Mouse (Mus musculus): ENCODE results near the gene Hspa1a. TPM values are rescaled to one million over a fixed set of nuclear protein-coding genes. Genes with fewer than 3 reads are reported as not detected.
"Not testable (repeated sequence)": the region's sequence is repeated elsewhere in the genome, so short reads cannot be mapped to it uniquely, and the experiment has no call there.

The Hspa1a gene
- polyA plus RNA-seq, 1 experiment from 2014 or later, result 1.4 TPM

GRCm38 (mm10) chr17:34948721-34949552 lies 23.0 kb downstream of the Hspa1a start:
- not testable (repeated sequence) for H3K4me2 ChIP-seq (ENCODE audit: low read length); H3K9ac ChIP-seq (ENCODE audit: low read length); H3K9me3 ChIP-seq (replicated peaks; ENCODE audit: control insufficient read depth, low read length); ATAC-seq; DNase-seq (ENCODE audit: low spot score); H3K27me3 ChIP-seq (replicated peaks; ENCODE audit: control insufficient read depth, insufficient read depth, low read length); H3K4me1 ChIP-seq (ENCODE audit: control insufficient read depth, insufficient read depth, low read length); H3K27ac ChIP-seq (ENCODE audit: low read depth, low read length); H3K4me3 ChIP-seq (ENCODE audit: low read depth, low read length)
- peaks cover 34% of the 10 kb centered on the region for H3K36me3 ChIP-seq (ENCODE audit: control insufficient read depth, insufficient read depth, low read length)
- 47% methylated on average over 9 of the region's 9 CpGs for WGBS

GRCm38 (mm10) chr17:34947606-34948005 lies 24.4 kb downstream of the Hspa1a start:
- WGBS, result 26% methylated on average over 8 of the region's 8 CpGs
- no peak overlapping the region for H3K27ac ChIP-seq (ENCODE audit: low read depth, low read length)
- peaks cover 34% of the 10 kb centered on the region for H3K36me3 ChIP-seq (ENCODE audit: control insufficient read depth, insufficient read depth, low read length)
- H3K4me1 ChIP-seq (ENCODE audit: control insufficient read depth, insufficient read depth, low read length), result peaks cover 9% of the 10 kb centered on the region
- no peak overlapping the region for H3K4me2 ChIP-seq (ENCODE audit: low read length)
- H3K27me3 ChIP-seq (replicated peaks; ENCODE audit: control insufficient read depth, insufficient read depth, low read length), result no peaks in the 10 kb centered on the region
- H3K4me3 ChIP-seq (ENCODE audit: low read depth, low read length), result no peak overlapping the region
- DNase-seq (ENCODE audit: low spot score) (peak; percentile 39), ATAC-seq (no peak)
- no peak overlapping the region for H3K9ac ChIP-seq (ENCODE audit: low read length)
- no peaks in the 10 kb centered on the region for H3K9me3 ChIP-seq (replicated peaks; ENCODE audit: control insufficient read depth, low read length)

GRCm38 (mm10) chr17:34946486-34947140 lies 25.3 kb downstream of the Hspa1a start:
- no peak for ATAC-seq

GRCm38 (mm10) chr17:34944362-34944761 lies 27.6 kb downstream of the Hspa1a start:
- Histone ChIP-seq H3K4me2 (ENCODE audit: low read length) (no peak overlapping the region), H3K9ac (ENCODE audit: low read length) (no peak overlapping the region), H3K36me3 (ENCODE audit: control insufficient read depth, insufficient read depth, low read length) (peaks cover 13% of the 10 kb centered on the region; the same call in 1 of the 2 replicates), H3K27ac (ENCODE audit: low read depth, low read length) (no peak overlapping the region), H3K4me1 (ENCODE audit: control insufficient read depth, insufficient read depth, low read length) (no peaks in the 10 kb centered on the region), H3K9me3 (replicated peaks; ENCODE audit: control insufficient read depth, low read length) (no peaks in the 10 kb centered on the region), H3K4me3 (ENCODE audit: low read depth, low read length) (no peak overlapping the region), H3K27me3 (replicated peaks; ENCODE audit: control insufficient read depth, insufficient read depth, low read length) (no peaks in the 10 kb centered on the region)
- ATAC-seq, result no peak
- DNase-seq (ENCODE audit: low spot score), result no peak

More at GRCm38 (mm10) chr17:34946486-34947140, 25.3 kb downstream of the Hspa1a start:
- no peak overlapping the region for H3K9ac ChIP-seq (ENCODE audit: low read length)
- no peak for DNase-seq (ENCODE audit: low spot score)
- no peak overlapping the region for H3K4me2 ChIP-seq (ENCODE audit: low read length)
- WGBS, result 82% methylated on average over 5 of the region's 5 CpGs
- peaks cover 9% of the 10 kb centered on the region for H3K4me1 ChIP-seq (ENCODE audit: control insufficient read depth, insufficient read depth, low read length)
- H3K27me3 ChIP-seq (replicated peaks; ENCODE audit: control insufficient read depth, insufficient read depth, low read length), result no peaks in the 10 kb centered on the region
- no peak overlapping the region for H3K27ac ChIP-seq (ENCODE audit: low read depth, low read length)
- H3K4me3 ChIP-seq (ENCODE audit: low read depth, low read length), result no peak overlapping the region
- peaks cover 34% of the 10 kb centered on the region for H3K36me3 ChIP-seq (ENCODE audit: control insufficient read depth, insufficient read depth, low read length)
- no peaks in the 10 kb centered on the region for H3K9me3 ChIP-seq (replicated peaks; ENCODE audit: control insufficient read depth, low read length)

GRCm38 (mm10) chr17:34943128-34943815 lies 28.7 kb downstream of the Hspa1a start:
- no peaks in the 10 kb centered on the region for H3K27me3 ChIP-seq (replicated peaks; ENCODE audit: control insufficient read depth, insufficient read depth, low read length)

GRCm38 (mm10) chr17:34941344-34942041 lies 30.5 kb downstream of the Hspa1a start:
- ATAC-seq, result 0 out of 2 replicates have a peak, but pooled peaks have one; percentile 20
- DNase-seq (ENCODE audit: low spot score), result no peak
- H3K9ac ChIP-seq (ENCODE audit: low read length), result peak overlapping the region; percentile 4; the same call in 1 of the 2 replicates

More at GRCm38 (mm10) chr17:34943128-34943815, 28.7 kb downstream of the Hspa1a start:
- no peak for DNase-seq (ENCODE audit: low spot score)
- 81% methylated on average over 4 of the region's 4 CpGs for WGBS
- no peak for ATAC-seq
- Histone ChIP-seq H3K36me3 (ENCODE audit: control insufficient read depth, insufficient read depth, low read length) (peaks cover 5% of the 10 kb centered on the region; the same call in 1 of the 2 replicates), H3K27ac (ENCODE audit: low read depth, low read length) (no peak overlapping the region), H3K4me2 (ENCODE audit: low read length) (no peak overlapping the region), H3K9ac (ENCODE audit: low read length) (no peak overlapping the region), H3K4me1 (ENCODE audit: control insufficient read depth, insufficient read depth, low read length) (no peaks in the 10 kb centered on the region), H3K4me3 (ENCODE audit: low read depth, low read length) (no peak overlapping the region), H3K9me3 (replicated peaks; ENCODE audit: control insufficient read depth, low read length) (no peaks in the 10 kb centered on the region)

GRCm38 (mm10) chr17:34937960-34938505 lies 33.9 kb downstream of the Hspa1a start:
- Histone ChIP-seq H3K36me3 (ENCODE audit: control insufficient read depth, insufficient read depth, low read length) (0 out of 2 replicates have a peak, but pooled peaks cover 6% of the 10 kb centered on the region), H3K4me3 (ENCODE audit: low read depth, low read length) (no peak overlapping the region), H3K27me3 (replicated peaks; ENCODE audit: control insufficient read depth, insufficient read depth, low read length) (no peaks in the 10 kb centered on the region), H3K9me3 (replicated peaks; ENCODE audit: control insufficient read depth, low read length) (no peaks in the 10 kb centered on the region), H3K4me1 (ENCODE audit: control insufficient read depth, insufficient read depth, low read length) (no peaks in the 10 kb centered on the region), H3K9ac (ENCODE audit: low read length) (no peak overlapping the region), H3K27ac (ENCODE audit: low read depth, low read length) (no peak overlapping the region), H3K4me2 (ENCODE audit: low read length) (no peak overlapping the region)
- WGBS, result 89% methylated on average over 6 of the region's 6 CpGs
- DNase-seq (ENCODE audit: low spot score), result no peak
- no peak for ATAC-seq

More at GRCm38 (mm10) chr17:34941344-34942041, 30.5 kb downstream of the Hspa1a start:
- Histone ChIP-seq H3K27ac (ENCODE audit: low read depth, low read length) (no peak overlapping the region; the same call in 1 of the 2 replicates), H3K4me1 (ENCODE audit: control insufficient read depth, insufficient read depth, low read length) (no peaks in the 10 kb centered on the region), H3K4me2 (ENCODE audit: low read length) (peak overlapping the region; percentile 34), H3K36me3 (ENCODE audit: control insufficient read depth, insufficient read depth, low read length) (no peaks in the 10 kb centered on the region), H3K9me3 (replicated peaks; ENCODE audit: control insufficient read depth, low read length) (no peaks in the 10 kb centered on the region), H3K27me3 (replicated peaks; ENCODE audit: control insufficient read depth, insufficient read depth, low read length) (no peaks in the 10 kb centered on the region), H3K4me3 (ENCODE audit: low read depth, low read length) (peak overlapping the region; percentile 7; the same call in 1 of the 2 replicates)
- WGBS, result 5% methylated on average over 15 of the region's 15 CpGs

GRCm38 (mm10) chr17:34934830-34935229 lies 37.1 kb downstream of the Hspa1a start:
- Histone ChIP-seq H3K27me3 (replicated peaks; ENCODE audit: control insufficient read depth, insufficient read depth, low read length) (no peaks in the 10 kb centered on the region), H3K9ac (ENCODE audit: low read length) (no peak overlapping the region), H3K4me1 (ENCODE audit: control insufficient read depth, insufficient read depth, low read length) (peaks cover 7% of the 10 kb centered on the region; the same call in 1 of the 2 replicates), H3K27ac (ENCODE audit: low read depth, low read length) (no peak overlapping the region), H3K9me3 (replicated peaks; ENCODE audit: control insufficient read depth, low read length) (no peaks in the 10 kb centered on the region), H3K4me3 (ENCODE audit: low read depth, low read length) (no peak overlapping the region), H3K36me3 (ENCODE audit: control insufficient read depth, insufficient read depth, low read length) (0 out of 2 replicates have a peak, but pooled peaks cover 6% of the 10 kb centered on the region), H3K4me2 (ENCODE audit: low read length) (no peak overlapping the region)
- ATAC-seq, result no peak
- WGBS, result 66% methylated on average over 8 of the region's 8 CpGs
- DNase-seq (ENCODE audit: low spot score), result no peak
